Mouse (Mus musculus) frontal cortex, postnatal 25 days (tissue): ENCODE measurements around the gene Tbc1d22b.
"Not testable (repeated sequence)": the region's sequence is repeated elsewhere in the genome, so short reads cannot be mapped to it uniquely, and the experiment has no call there.

Source experiments
- DNase-seq, 2 experiments: peaks; one replicate each; pipeline ENCODE4 v3.0.0; 2022; ENCODE audit warnings: low spot score in 2 of 2

Gene Tbc1d22b

GRCm38 (mm10) chr17:29595891-29596770 lies 46.5 kb downstream of the Tbc1d22b start:
- no peak for DNase-seq

GRCm38 (mm10) chr17:29596771-29597132 lies 47.2 kb downstream of the Tbc1d22b start:
- no peak for DNase-seq

GRCm38 (mm10) chr17:29599051-29599450 lies 49.5 kb downstream of the Tbc1d22b start:
- no peak for DNase-seq

GRCm38 (mm10) chr17:29599537-29599936 lies 50.0 kb downstream of the Tbc1d22b start:
- no peak for DNase-seq

GRCm38 (mm10) chr17:29601391-29601790 lies 51.8 kb downstream of the Tbc1d22b start:
- no peak for DNase-seq

- DNase-seq, result peak; percentile 73 to 74
Measured at GRCm38 (mm10) chr17:29603283-29603682, 53.7 kb downstream of the Tbc1d22b start.

- not testable (repeated sequence) for DNase-seq
Measured at GRCm38 (mm10) chr17:29613453-29613852, 63.9 kb downstream of the Tbc1d22b start.

GRCm38 (mm10) chr17:29614115-29615023 lies 64.8 kb downstream of the Tbc1d22b start, which contains the start of the genes Rnf8 and Gm28043:
Rnf8 (plus strand) TSS chr17:29614790.
Gm28043 (plus strand) TSS chr17:29614876.
- peak; percentile 87 for DNase-seq

GRCm38 (mm10) chr17:29615024-29615551 lies 65.5 kb downstream of the Tbc1d22b start:
- no peak for DNase-seq

GRCm38 (mm10) chr17:29615616-29616015 lies 66.0 kb downstream of the Tbc1d22b start:
- no peak for DNase-seq

- no peak for DNase-seq
Measured at GRCm38 (mm10) chr17:29619231-29619630, 69.6 kb downstream of the Tbc1d22b start.

- no peak for DNase-seq
Measured at GRCm38 (mm10) chr17:29623488-29623887, 73.9 kb downstream of the Tbc1d22b start.

- no peak for DNase-seq
Measured at GRCm38 (mm10) chr17:29627285-29627684, 77.7 kb downstream of the Tbc1d22b start.

GRCm38 (mm10) chr17:29628946-29629345 lies 79.4 kb downstream of the Tbc1d22b start:
- DNase-seq, result no peak

- no peak for DNase-seq
Measured at GRCm38 (mm10) chr17:29629620-29630019, 80.0 kb downstream of the Tbc1d22b start.

- DNase-seq, result no peak
Measured at GRCm38 (mm10) chr17:29632312-29632711, 82.7 kb downstream of the Tbc1d22b start.

GRCm38 (mm10) chr17:29635492-29635891 lies 85.9 kb downstream of the Tbc1d22b start:
- DNase-seq, result no peak

GRCm38 (mm10) chr17:29636118-29636517 lies 86.5 kb downstream of the Tbc1d22b start:
- DNase-seq, result no peak

GRCm38 (mm10) chr17:29637377-29637776 lies 87.8 kb downstream of the Tbc1d22b start:
- no peak for DNase-seq

GRCm38 (mm10) chr17:29637895-29638294 lies 88.3 kb downstream of the Tbc1d22b start:
- DNase-seq, result no peak

GRCm38 (mm10) chr17:29640971-29641370 lies 91.4 kb downstream of the Tbc1d22b start:
- DNase-seq, result no peak

GRCm38 (mm10) chr17:29642219-29642618 lies 92.6 kb downstream of the Tbc1d22b start:
- no peak for DNase-seq
